Mouse (Mus musculus): Measurements from ENCODE around the gene Fiz1.

DNA sequence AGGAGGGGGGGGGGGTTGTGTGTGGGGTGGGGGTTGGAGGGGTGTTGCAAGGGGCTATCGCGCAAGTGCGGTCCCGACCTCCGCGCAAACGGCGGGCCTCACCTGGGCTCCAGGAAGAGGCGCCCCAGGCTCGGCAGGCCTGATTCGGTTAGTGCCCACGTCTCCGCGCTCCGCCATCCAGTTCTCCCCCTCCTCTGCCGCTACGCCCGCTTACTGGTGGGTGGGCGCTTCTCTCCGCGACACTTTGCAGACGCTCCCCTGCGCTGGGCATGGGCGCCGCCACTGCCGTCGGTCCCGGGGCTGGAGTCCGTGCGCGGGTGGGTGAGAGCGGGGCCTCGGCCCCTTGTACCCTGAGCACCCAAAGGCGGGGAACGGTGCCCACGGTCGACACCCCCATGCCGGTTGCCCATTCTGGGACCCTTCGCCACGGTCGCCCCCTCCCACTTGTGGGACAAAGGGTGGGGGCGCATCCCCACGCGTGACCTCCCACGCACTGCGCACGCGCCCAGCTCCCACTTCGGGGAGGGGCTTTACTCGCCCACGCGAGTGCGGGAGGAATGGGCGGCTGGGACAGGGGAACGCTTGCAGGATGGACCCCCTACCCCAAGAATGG lies 42.3 kb upstream of the Fiz1 start:
- TF ChIP-seq POLR2A (IDR thresholded peaks at IDR 0.05; ENCODE audit: borderline replicate concordance, low read depth, low read length) (no peak), CTCF (IDR thresholded peaks at IDR 0.05; ENCODE audit: low read depth, low read length) (no peak)

Data from bone marrow macrophage, adult 2 months (primary cell).